Mouse (Mus musculus): ENCODE measurements around the gene Cetn4.

The Cetn4 gene

GRCm38 (mm10) chr3:37257776-37258175 lies 54.7 kb downstream of the Cetn4 start:
- in situ Hi-C loops (cut with MboI; ENCODE audit: low pct_unique_long_range_greater_than_20kb in 1 of 2, low sequenced_read_pairs in 2 of 2, unreplicated experiment in 1 of 2) = no loop called here

Measured in mouse embryonic stem cell (cell line).